Mouse (Mus musculus) intestine, embryonic 15.5 days (tissue): ENCODE data around the gene Iqsec2. TPM values are rescaled to one million over a fixed set of nuclear protein-coding genes. Genes with fewer than 3 reads are reported as not detected.

Source experiments
- ATAC-seq: fragments of 200-750 bp; cut with Nextera tagmentation; 2 replicates; pipeline ENCODE4 v1.8.0; 2017; ENCODE audit warnings: moderate TSS enrichment, moderate library complexity
- H3K27ac ChIP-seq: fragments of 300-500 bp; sonication (generic); 2 replicates; pipeline ENCODE4 v1.5.1; 2015; ENCODE audit warnings: mild to moderate bottlenecking, inconsistent platforms
- H3K27me3 ChIP-seq: fragments of 300-500 bp; sonication (generic); replicated peaks from 2 replicates; pipeline ENCODE4 v1.6.1; 2015; ENCODE audit warnings: inconsistent platforms
- H3K36me3 ChIP-seq: fragments of 300-500 bp; sonication (generic); 2 replicates; pipeline ENCODE4 v1.6.1; 2015; ENCODE audit warnings: inconsistent platforms
- H3K4me1 ChIP-seq: fragments of 300-500 bp; sonication (generic); replicated peaks from 2 replicates; pipeline ENCODE4 v1.6.1; 2015; ENCODE audit warnings: inconsistent platforms
- H3K4me2 ChIP-seq: fragments of 300-500 bp; sonication (generic); replicated peaks from 2 replicates; pipeline ENCODE4 v1.6.1; 2015; ENCODE audit warnings: mild to moderate bottlenecking, inconsistent platforms
- H3K4me3 ChIP-seq: fragments of 300-500 bp; sonication (generic); replicated peaks from 2 replicates; pipeline ENCODE4 v1.5.1; 2015; ENCODE audit warnings: inconsistent platforms
- H3K9ac ChIP-seq: fragments of 300-500 bp; sonication (generic); 2 replicates; pipeline ENCODE4 v1.6.1; 2015; ENCODE audit warnings: inconsistent platforms
- H3K9me3 ChIP-seq: fragments of 300-500 bp; sonication (generic); 2 replicates; pipeline ENCODE4 v1.6.1; 2016; ENCODE audit warnings: inconsistent platforms
- WGBS: fragments of 180-500 bp; shearing (Covaris S2); methylation state at CpG from one replicate; pipeline ENCODE4 v1.1.7; 2015; 5-methylcytosine and 5-hydroxymethylcytosine counted together
- polyA plus RNA-seq: library from polyadenylated mRNA; unstranded; fragments of >200 nt; fragmentation: Nextera tagmentation; extraction: Ambion mirVana; gene quantifications from 2 replicates; pipeline ENCODE4 v1.2.1, GENCODE M21; 2015

Iqsec2 gene
- polyA plus RNA-seq, 1 experiment from 2014 or later: 2.7 TPM

DNA sequence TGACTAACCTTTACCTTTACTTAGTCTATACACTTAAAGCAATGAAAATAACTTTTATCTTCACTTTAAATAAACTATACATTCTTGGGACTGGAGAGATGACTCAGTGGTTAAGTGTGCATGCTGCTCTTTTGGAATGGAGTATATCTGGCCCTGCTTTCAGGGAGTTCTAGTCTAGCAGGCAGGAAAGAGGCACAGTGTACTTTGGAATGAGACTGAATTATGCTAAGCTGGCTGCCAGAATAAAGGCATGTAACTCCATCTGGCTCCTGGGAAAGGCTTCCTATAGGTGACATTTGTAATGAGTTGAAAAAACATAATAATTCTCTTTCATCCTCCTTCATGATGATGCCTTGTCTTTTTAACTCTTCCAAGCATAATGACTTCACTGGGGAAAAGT, 43.1 kb downstream of the Iqsec2 start:
- Histone ChIP-seq H3K4me1 (no peaks in the 10 kb centered on the region), H3K9me3 (no peaks in the 10 kb centered on the region), H3K27me3 (no peaks in the 10 kb centered on the region; the same call in 1 of the 2 replicates), H3K9ac (no peak overlapping the region), H3K27ac (no peak overlapping the region), H3K36me3 (no peaks in the 10 kb centered on the region), H3K4me3 (no peak overlapping the region), H3K4me2 (no peak overlapping the region)
- ATAC-seq: no peak

DNA sequence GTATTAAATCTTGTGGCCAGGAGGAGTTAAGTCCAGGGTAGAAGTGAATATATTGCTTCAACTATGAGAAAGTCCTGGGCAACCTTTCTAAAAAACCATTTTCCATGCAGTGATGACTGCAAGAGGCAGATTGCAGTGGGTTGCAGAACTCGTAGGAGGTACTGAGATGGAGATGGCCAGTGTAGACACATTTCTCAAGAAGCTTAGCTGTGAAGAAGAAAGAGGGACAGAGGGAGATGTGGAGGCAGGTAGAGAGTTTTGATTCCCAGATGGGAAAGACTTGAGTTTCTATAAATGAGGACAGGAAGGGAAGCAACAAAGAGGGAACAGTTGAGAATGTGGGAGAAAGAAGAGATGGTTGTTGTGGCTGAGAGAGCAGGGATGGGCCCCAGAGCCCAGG, 47.2 kb downstream of the Iqsec2 start:
- Histone ChIP-seq H3K4me3 (no peak overlapping the region), H3K9ac (no peak overlapping the region), H3K9me3 (no peaks in the 10 kb centered on the region), H3K4me2 (no peak overlapping the region), H3K4me1 (no peaks in the 10 kb centered on the region), H3K27ac (no peak overlapping the region), H3K36me3 (no peaks in the 10 kb centered on the region), H3K27me3 (peaks cover 15% of the 10 kb centered on the region)
- WGBS: 81% methylated on average over 1 of the region's 1 CpGs
- no peak for ATAC-seq

DNA sequence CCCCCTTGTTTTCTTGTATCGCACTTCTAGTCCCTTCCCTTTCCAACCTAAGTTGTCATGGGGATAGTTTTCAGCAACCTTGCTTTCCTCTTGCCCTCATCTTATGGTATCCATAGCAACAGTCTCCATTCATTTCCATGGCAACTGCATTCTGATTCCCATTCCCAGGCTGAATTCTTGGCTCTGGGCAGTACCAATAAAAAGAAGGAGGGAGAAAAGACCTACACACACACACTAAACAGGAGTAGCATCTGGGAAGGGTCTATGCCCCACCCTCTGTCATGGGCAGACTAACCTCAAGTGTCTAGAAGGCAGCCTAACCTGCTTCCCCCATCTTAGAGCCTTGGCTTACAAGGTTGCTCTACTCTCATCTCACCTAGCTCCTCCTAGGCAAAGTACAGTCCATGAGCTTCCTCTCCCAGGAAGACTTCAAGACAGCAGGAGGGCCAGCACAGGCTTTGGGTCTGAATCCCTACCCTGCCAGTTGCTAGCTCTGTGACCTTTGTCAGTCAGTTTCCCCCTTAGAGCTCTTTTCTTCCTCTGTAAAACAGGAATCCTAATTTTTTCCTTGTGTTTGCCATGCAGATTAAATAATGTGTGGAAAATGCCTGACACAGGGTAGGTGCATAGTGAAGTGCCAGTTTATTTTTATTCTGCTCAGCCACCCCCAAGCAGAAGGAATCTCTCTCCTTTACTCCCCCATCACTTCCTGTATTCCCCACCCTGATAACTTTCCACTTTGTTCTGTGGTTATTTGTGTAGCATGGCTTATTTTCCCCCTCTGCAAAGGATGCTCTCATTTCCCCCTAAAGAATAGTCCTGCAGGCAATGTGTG, 54.0 kb downstream of the Iqsec2 start:
- Histone ChIP-seq H3K9me3 (no peaks in the 10 kb centered on the region), H3K27me3 (peaks cover 16% of the 10 kb centered on the region), H3K27ac (no peak overlapping the region), H3K9ac (no peak overlapping the region), H3K4me1 (no peaks in the 10 kb centered on the region), H3K36me3 (no peaks in the 10 kb centered on the region), H3K4me2 (no peak overlapping the region), H3K4me3 (no peak overlapping the region)
- no peak for ATAC-seq
- WGBS: 89% methylated on average over 1 of the region's 1 CpGs

DNA sequence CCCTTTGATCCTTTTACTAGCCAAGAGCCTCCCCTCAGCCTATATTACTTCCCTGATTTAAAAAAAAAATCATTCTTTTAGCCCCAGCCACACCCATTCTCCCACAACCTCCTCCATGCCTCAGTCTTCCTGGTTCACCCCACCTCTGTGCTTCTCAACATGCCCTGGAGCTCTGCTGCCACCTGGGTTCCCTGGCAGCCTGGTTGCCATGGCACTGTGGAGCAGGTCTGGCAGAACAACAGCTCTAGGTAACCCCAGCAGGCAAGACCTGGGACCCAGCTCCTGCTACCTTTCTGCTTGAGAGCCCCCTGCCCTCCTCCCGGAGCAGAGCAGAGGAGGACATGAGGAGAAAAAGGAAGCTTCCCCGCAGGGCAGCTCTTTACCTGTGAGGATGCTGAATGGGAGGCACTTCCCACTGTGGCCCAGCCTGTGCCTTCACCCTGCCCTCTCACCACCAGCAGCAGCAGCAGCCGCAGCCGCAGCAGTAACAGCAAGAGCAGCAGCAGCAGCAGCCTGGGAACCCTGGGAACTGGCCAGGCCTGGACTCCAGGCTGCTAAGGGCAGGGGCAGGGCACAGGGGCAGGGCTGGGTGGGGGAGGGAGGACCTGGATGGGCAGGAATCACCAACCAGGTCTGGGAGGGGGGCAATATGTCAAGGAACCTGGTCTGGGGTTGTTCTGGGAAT, 57.8 kb downstream of the Iqsec2 start:
- H3K9me3 ChIP-seq: no peaks in the 10 kb centered on the region
- peak; percentile 45; the same call in 1 of the 2 replicates for ATAC-seq
- 28% methylated on average over 4 of the region's 4 CpGs for whole genome bisulfite sequencing
- no peak overlapping the region for H3K4me2 ChIP-seq
- no peak overlapping the region for H3K27ac ChIP-seq
- H3K4me1 ChIP-seq: no peaks in the 10 kb centered on the region
- H3K36me3 ChIP-seq: no peaks in the 10 kb centered on the region
- H3K9ac ChIP-seq: no peak overlapping the region
- no peak overlapping the region for H3K4me3 ChIP-seq
- peaks cover 14% of the 10 kb centered on the region; the same call in 1 of the 2 replicates for H3K27me3 ChIP-seq

DNA sequence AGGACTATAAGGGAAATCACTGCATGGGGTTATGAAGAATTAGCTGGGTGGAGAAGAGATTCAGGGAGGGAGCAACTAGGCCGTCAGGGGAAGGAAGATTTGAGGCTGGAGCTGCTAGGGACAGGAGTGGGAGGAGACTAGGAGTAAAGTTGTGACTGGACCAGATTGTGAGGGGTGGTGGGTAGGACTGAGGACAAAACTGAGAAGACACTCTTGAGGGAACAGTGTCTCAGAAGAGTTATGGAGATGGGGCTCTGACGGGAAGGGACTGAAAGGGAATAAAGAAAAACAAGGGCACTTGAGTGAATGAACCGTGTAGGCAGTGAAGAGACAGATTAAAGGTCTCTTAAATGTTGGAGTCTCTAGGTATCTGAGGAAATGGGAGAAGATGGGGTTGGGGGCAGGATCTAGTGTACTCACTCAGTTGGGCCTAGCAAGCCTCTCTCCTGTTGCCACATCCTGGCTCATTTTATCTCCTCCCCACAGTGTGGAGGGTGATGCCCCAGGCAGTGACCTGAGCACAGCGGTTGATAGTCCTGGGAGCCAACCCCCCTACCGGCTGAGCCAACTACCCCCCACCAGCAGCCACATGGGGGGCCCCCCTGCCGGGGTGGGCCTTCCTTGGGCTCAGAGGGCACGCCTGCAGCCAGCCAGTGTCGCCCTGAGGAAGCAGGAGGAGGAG, 58.5 kb downstream of the Iqsec2 start:
- Histone ChIP-seq H3K4me1 (no peaks in the 10 kb centered on the region), H3K4me3 (no peak overlapping the region), H3K36me3 (no peaks in the 10 kb centered on the region), H3K9ac (no peak overlapping the region), H3K27me3 (peaks cover 14% of the 10 kb centered on the region; the same call in 1 of the 2 replicates), H3K4me2 (no peak overlapping the region), H3K9me3 (no peaks in the 10 kb centered on the region), H3K27ac (no peak overlapping the region)
- 0 out of 2 replicates have a peak, but pooled peaks have one; percentile 8 for ATAC-seq
- 46% methylated on average over 8 of the region's 8 CpGs for WGBS

DNA sequence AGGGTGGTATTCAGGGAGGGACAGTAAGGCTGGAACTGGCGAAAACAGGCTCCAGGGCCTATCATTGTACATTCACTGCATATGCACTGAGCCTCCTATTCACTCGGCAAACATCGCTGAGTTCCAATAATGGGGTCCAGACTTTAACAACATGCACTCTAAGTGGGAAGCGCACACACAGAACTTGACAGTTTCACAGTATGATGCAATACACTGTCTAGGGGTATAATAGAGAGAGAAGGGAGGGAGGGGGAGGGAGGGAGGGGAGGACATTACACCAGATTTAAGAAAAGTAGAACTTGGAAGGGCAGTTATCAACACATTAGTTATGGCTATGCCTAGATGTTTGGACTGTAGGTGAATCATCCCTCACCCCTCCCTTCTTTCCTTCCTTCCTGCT, 59.2 kb downstream of the Iqsec2 start:
- H3K4me3 ChIP-seq: no peak overlapping the region
- no peaks in the 10 kb centered on the region for H3K4me1 ChIP-seq
- H3K36me3 ChIP-seq: no peaks in the 10 kb centered on the region
- 0 out of 2 replicates have a peak, but pooled peaks cover 10% of the 10 kb centered on the region for H3K27me3 ChIP-seq
- H3K27ac ChIP-seq: no peak overlapping the region
- H3K9me3 ChIP-seq: no peaks in the 10 kb centered on the region
- H3K4me2 ChIP-seq: no peak overlapping the region
- 77% methylated on average over 4 of the region's 4 CpGs for WGBS
- ATAC-seq: no peak
- H3K9ac ChIP-seq: no peak overlapping the region

DNA sequence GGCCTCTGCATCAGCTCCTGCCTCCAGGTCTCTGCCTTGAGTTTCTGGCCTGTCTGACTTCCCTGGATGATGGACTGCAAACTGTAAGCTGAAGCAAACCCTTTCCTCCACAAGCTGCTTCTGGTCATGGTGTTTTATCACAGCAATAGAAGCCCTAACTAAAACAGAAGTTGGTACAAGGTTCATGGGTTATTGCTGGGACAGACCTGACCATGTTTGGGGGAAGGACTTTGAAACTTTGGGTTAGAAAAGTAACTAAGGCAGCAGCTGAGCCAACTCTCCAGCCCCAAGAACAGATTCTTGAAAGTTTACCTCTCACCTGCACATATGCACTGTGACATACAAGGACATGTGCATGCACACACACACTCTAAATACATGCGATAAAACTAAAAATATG, 61.4 kb downstream of the Iqsec2 start:
- WGBS: 92% methylated on average over 1 of the region's 1 CpGs
- no peak overlapping the region for H3K9ac ChIP-seq
- H3K27me3 ChIP-seq: 0 out of 2 replicates have a peak, but pooled peaks cover 10% of the 10 kb centered on the region

DNA sequence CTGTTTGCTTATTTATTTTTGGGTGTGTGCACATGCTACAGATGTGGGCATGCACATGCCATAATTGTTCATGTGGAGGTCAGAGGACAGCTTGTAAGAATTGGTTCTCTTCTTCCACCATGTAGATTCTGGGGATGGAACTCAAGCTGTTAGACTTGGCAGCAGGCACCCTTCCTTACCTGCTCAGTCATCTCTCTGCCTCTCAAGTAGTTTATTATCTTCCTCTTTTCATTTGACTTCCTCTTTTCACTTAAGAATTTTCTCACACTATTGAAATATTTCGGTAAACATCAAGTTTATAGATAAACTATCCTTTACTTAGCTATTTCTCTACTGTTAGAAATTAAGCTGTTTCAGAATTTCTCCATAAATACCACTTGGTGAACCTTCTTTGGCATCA, 70.6 kb downstream of the Iqsec2 start:
- Histone ChIP-seq H3K27me3 (peaks cover 4% of the 10 kb centered on the region; the same call in 1 of the 2 replicates), H3K9ac (no peak overlapping the region), H3K27ac (no peak overlapping the region), H3K4me2 (no peak overlapping the region), H3K9me3 (no peaks in the 10 kb centered on the region), H3K4me3 (no peak overlapping the region), H3K36me3 (no peaks in the 10 kb centered on the region), H3K4me1 (no peaks in the 10 kb centered on the region)
- no peak for ATAC-seq
- 71% methylated on average over 1 of the region's 1 CpGs for WGBS

More for the DNA sequence above, 61.4 kb downstream of the Iqsec2 start:
- no peaks in the 10 kb centered on the region for H3K9me3 ChIP-seq
- H3K36me3 ChIP-seq: no peaks in the 10 kb centered on the region
- H3K4me1 ChIP-seq: no peaks in the 10 kb centered on the region
- no peak for ATAC-seq
- no peak overlapping the region for H3K27ac ChIP-seq
- no peak overlapping the region for H3K4me2 ChIP-seq
- no peak overlapping the region for H3K4me3 ChIP-seq

DNA sequence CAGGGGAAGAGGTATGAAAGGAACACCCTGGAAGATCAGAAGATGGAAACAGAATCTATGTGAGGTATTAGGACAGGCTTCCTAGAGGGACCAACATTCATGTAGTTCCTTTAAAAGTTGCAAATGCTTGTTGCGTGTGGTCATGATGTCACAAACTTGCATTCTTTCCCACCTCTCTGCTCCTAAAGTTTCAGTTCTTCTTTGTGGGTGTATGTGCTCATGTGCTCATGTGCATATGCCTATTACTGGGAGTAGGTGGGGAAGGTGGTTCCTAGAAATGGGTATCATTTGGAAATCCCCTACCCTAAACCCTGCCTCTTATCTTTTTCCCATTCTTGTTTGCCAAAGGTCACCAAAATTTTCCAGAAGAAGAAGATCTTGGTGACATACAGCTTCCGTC, 74.5 kb downstream of the Iqsec2 start:
- 89% methylated on average over 2 of the region's 2 CpGs for WGBS
- H3K27me3 ChIP-seq: peaks cover 4% of the 10 kb centered on the region; the same call in 1 of the 2 replicates

DNA sequence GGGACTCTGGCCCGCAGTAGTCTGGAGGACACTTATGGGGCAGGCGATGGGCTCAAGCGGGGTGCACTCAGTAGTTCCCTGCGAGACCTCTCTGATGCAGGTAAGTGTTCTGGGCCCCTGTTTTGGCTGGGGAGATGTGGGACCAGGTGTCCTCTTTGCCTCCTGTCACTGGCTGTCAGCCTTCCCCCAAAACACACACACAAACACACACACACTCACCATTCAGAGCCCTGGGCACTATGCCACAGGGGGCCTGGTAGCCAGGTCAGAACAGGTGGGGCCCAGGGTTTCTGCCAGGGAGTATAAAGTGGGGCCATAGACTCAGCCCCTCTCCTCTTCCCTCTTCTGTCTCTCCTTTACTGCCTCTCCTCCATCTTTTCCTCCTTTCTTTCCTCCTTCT, 77.7 kb downstream of the Iqsec2 start:
- H3K27me3 ChIP-seq: peaks cover 4% of the 10 kb centered on the region; the same call in 1 of the 2 replicates

More for the DNA sequence above, 74.5 kb downstream of the Iqsec2 start:
- no peak for ATAC-seq
- Histone ChIP-seq H3K9me3 (no peaks in the 10 kb centered on the region), H3K4me1 (no peaks in the 10 kb centered on the region), H3K4me3 (no peak overlapping the region), H3K27ac (no peak overlapping the region), H3K36me3 (no peaks in the 10 kb centered on the region), H3K4me2 (no peak overlapping the region), H3K9ac (no peak overlapping the region)

DNA sequence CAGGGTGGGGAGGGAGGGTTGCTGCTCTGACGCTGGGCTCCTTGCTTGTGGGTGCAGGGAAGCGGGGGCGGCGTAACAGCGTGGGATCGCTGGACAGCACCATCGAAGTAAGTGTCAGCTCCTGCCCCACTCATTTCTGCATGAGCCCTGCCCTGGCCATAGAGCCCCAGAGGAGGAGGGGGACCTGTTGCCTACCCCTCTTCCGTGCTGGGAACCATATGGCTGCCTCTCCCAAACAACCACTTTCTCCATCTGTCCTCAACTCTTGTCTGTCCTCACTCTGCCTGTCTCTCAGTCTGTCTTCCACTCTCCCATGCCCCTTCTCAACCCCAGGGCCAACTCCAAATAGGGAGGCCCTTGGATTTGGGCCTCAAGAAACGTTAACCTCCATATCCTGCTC, 78.2 kb downstream of the Iqsec2 start:
- Histone ChIP-seq H3K4me2 (no peak overlapping the region), H3K27me3 (peaks cover 4% of the 10 kb centered on the region; the same call in 1 of the 2 replicates), H3K4me1 (no peaks in the 10 kb centered on the region), H3K9me3 (no peaks in the 10 kb centered on the region), H3K4me3 (no peak overlapping the region), H3K27ac (no peak overlapping the region), H3K36me3 (no peaks in the 10 kb centered on the region), H3K9ac (no peak overlapping the region)
- ATAC-seq: no peak
- 57% methylated on average over 9 of the region's 9 CpGs for WGBS

More for the DNA sequence above, 77.7 kb downstream of the Iqsec2 start:
- Histone ChIP-seq H3K4me2 (no peak overlapping the region), H3K9ac (no peak overlapping the region), H3K4me3 (no peak overlapping the region), H3K27ac (no peak overlapping the region), H3K9me3 (no peaks in the 10 kb centered on the region), H3K4me1 (no peaks in the 10 kb centered on the region), H3K36me3 (no peaks in the 10 kb centered on the region)
- ATAC-seq: no peak
- 74% methylated on average over 4 of the region's 4 CpGs for WGBS

DNA sequence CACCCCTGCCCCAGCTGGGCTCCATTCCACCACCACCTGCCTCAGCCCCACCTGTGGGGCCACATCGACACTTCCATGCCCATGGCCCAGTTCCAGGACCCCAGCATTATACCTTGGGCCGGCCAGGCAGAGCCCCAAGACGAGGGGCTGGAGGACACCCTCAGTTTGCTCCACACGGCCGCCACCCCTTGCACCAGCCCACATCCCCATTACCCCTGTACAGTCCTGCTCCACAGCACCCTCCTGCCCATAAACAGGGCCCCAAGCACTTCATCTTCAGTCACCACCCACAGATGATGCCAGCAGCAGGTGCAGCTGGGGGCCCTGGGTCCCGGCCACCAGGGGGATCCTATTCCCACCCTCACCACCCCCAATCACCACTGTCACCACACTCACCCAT, 79.2 kb downstream of the Iqsec2 start:
- no peak overlapping the region for H3K4me3 ChIP-seq
- H3K9ac ChIP-seq: no peak overlapping the region
- H3K27me3 ChIP-seq: peaks cover 4% of the 10 kb centered on the region; the same call in 1 of the 2 replicates
- 85% methylated on average over 6 of the region's 6 CpGs for WGBS
- no peaks in the 10 kb centered on the region for H3K4me1 ChIP-seq
- no peak overlapping the region for H3K4me2 ChIP-seq
- H3K9me3 ChIP-seq: no peaks in the 10 kb centered on the region
- H3K36me3 ChIP-seq: no peaks in the 10 kb centered on the region
- ATAC-seq: no peak
- no peak overlapping the region for H3K27ac ChIP-seq
